In the genomic region with DNA sequence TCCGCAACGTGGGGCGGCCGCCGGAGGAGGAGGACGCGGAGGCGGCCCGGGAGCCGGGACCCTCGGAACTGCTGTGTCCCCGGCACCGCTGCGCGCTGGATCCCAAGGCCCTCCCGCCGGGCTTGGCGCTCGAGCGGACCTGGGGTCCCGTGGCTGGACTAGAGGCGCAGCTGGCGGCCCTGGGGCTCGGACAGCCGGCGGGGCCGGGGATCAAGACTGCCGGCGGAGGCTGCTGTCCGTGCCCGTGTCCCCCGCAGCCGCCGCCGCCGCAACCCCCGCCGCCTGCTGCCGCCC, we compare ENCODE assay signal across 8 mouse cellular contexts. TPM values are rescaled to one million over a fixed set of nuclear protein-coding genes. Genes with fewer than 3 reads are reported as not detected.
DNase-seq lines count a peak whose midpoint lies in the region; ATAC-seq lines count a peak whose summit lies in the region.

No protein-coding gene starts in this region.

- under 1% methylated on average over 24 of the region's 39 CpGs for WGBS in limb, embryonic 11.5 days
- 0% methylated on average over 37 of the region's 39 CpGs for WGBS in midbrain, embryonic 15.5 days

- ATAC-seq in limb, embryonic 11.5 days (ENCODE audit: insufficient number of reproducible peaks, low FRiP score, low TSS enrichment, low read depth) = 0 out of 2 replicates have a peak, but pooled peaks have one; percentile 2
- peak; percentile 65; the same call in 1 of the 2 replicates for ATAC-seq in midbrain, embryonic 15.5 days (replicated peaks)

- H3K4me2 ChIP-seq in limb, embryonic 11.5 days (ENCODE audit: low read depth, severe bottlenecking) = peak overlapping the region; percentile 93
- peak overlapping the region; percentile 94 for H3K4me2 ChIP-seq in midbrain, embryonic 15.5 days

- H3K4me3 ChIP-seq in limb, embryonic 11.5 days (ENCODE audit: low read depth, low read length) = peak overlapping the region; percentile 64
- peak overlapping the region; percentile 95 for H3K4me3 ChIP-seq in midbrain, embryonic 15.5 days

- DNase-seq in adrenal gland, postnatal 10 days = peak; percentile 59
- no peak for DNase-seq in adrenal gland, adult 2 months
- DNase-seq in retina, postnatal 1 day = peak; percentile 54
- DNase-seq in retina, embryonic 14.5 days (ENCODE audit: low spot score) = no peak
- DNase-seq in gastrocnemius, postnatal 14 days = peak; percentile 53
- no peak for DNase-seq in limb, embryonic 11.5 days (ENCODE audit: low spot score)
- no peak for DNase-seq in frontal cortex, postnatal 36 days (ENCODE audit: low spot score in 2 of 2)

- H3K9me3 ChIP-seq in limb, embryonic 11.5 days (ENCODE audit: control insufficient read depth, low read length) = no peaks in the 10 kb centered on the region
- H3K9me3 ChIP-seq in midbrain, embryonic 15.5 days = no peaks in the 10 kb centered on the region

- H3K4me1 ChIP-seq in limb, embryonic 11.5 days (ENCODE audit: control insufficient read depth, insufficient read depth, low read length) = peaks cover 14% of the 10 kb centered on the region
- H3K4me1 ChIP-seq in midbrain, embryonic 15.5 days = peaks cover 29% of the 10 kb centered on the region

- intact Hi-C loops in gastrocnemius, postnatal 14 days (cut with DNase I; ENCODE audit: low total_unique reads) = loop anchor here (5.0 kb wide), 1 partner anchor 105 kb away; no protein-coding TSS in a partner anchor

- H3K9ac ChIP-seq in limb, embryonic 11.5 days (ENCODE audit: low read length) = peak overlapping the region; percentile 93
- peak overlapping the region; percentile 97 for H3K9ac ChIP-seq in midbrain, embryonic 15.5 days

- no peaks in the 10 kb centered on the region for H3K27me3 ChIP-seq in limb, embryonic 11.5 days (ENCODE audit: control insufficient read depth, insufficient read depth, low read length)
- no peaks in the 10 kb centered on the region for H3K27me3 ChIP-seq in midbrain, embryonic 15.5 days (replicated peaks)

- 0 out of 2 replicates have a peak overlapping the region, but pooled peaks have one; percentile 37 for H3K27ac ChIP-seq in limb, embryonic 11.5 days (replicated peaks; ENCODE audit: low read depth, low read length)
- H3K27ac ChIP-seq in midbrain, embryonic 15.5 days = peak overlapping the region; percentile 87

- H3K36me3 ChIP-seq in limb, embryonic 11.5 days (ENCODE audit: control insufficient read depth, insufficient read depth, low read length) = no peaks in the 10 kb centered on the region
- H3K36me3 ChIP-seq in midbrain, embryonic 15.5 days (replicated peaks) = no peaks in the 10 kb centered on the region

RNA-seq across cellular contexts. Expression of a gene that starts 0.2 kb away (rescaled TPM):
- 10 to 100 TPM; 16.9 to 20.1 TPM for total RNA-seq in adrenal gland, postnatal 10 days (2021)
- 10 to 100 TPM; 20.3 to 20.8 TPM for total RNA-seq in adrenal gland, adult 2 months (2021)
- 9.9 and 10.3 TPM in 2 replicates for polyA plus RNA-seq in adrenal gland, adult 2 months (2012; rRNA removed)
- 10 to 100 TPM; 32.4 to 36.2 TPM for total RNA-seq in gastrocnemius, postnatal 14 days (2021)
- polyA plus RNA-seq in limb, embryonic 11.5 days (2014; fragmentation: Nextera tagmentation; extraction: Ambion mirVana) = 2.1 and 2.2 TPM in 2 replicates
- polyA plus RNA-seq in midbrain, embryonic 15.5 days (2015; fragmentation: Nextera tagmentation; extraction: Ambion mirVana) = 10.6 and 10.8 TPM in 2 replicates

RNA-seq across cellular contexts. Expression of a gene that starts 10.7 kb away (rescaled TPM):
- 1 to 10 TPM; 3.0 to 3.4 TPM for total RNA-seq in adrenal gland, postnatal 10 days (2021)
- 1 to 10 TPM; 1.2 TPM for total RNA-seq in adrenal gland, adult 2 months (2021)
- 0.99 and 1.2 TPM in 2 replicates for polyA plus RNA-seq in adrenal gland, adult 2 months (2012; rRNA removed)
- total RNA-seq in gastrocnemius, postnatal 14 days (2021) = under 1 TPM in 1 of 2 experiments, not detected in 1; 0.27 TPM
- polyA plus RNA-seq in limb, embryonic 11.5 days (2014; fragmentation: Nextera tagmentation; extraction: Ambion mirVana) = 0.04 and 0.07 TPM in 2 replicates
- polyA plus RNA-seq in midbrain, embryonic 15.5 days (2015; fragmentation: Nextera tagmentation; extraction: Ambion mirVana) = 0.70 and 0.98 TPM in 2 replicates

RNA-seq across cellular contexts. Expression of a gene that starts 47.1 kb away (rescaled TPM):
- 10 to 100 TPM; 40.1 to 52.8 TPM for total RNA-seq in adrenal gland, postnatal 10 days (2021)
- total RNA-seq in adrenal gland, adult 2 months (2021) = 10 to 100 TPM; 34.7 to 41.3 TPM
- polyA plus RNA-seq in adrenal gland, adult 2 months (2012; rRNA removed) = 9.5 and 10.9 TPM in 2 replicates
- total RNA-seq in gastrocnemius, postnatal 14 days (2021) = 10 to 100 TPM; 32.0 to 36.0 TPM
- polyA plus RNA-seq in limb, embryonic 11.5 days (2014; fragmentation: Nextera tagmentation; extraction: Ambion mirVana) = 57.2 and 58.2 TPM in 2 replicates
- 33.1 and 38.1 TPM in 2 replicates for polyA plus RNA-seq in midbrain, embryonic 15.5 days (2015; fragmentation: Nextera tagmentation; extraction: Ambion mirVana)

RNA-seq across cellular contexts. Expression of a gene that starts 52.7 kb away (rescaled TPM):
- 10 to 100 TPM; 30.9 to 32.3 TPM for total RNA-seq in adrenal gland, postnatal 10 days (2021)
- total RNA-seq in adrenal gland, adult 2 months (2021) = 10 to 100 TPM; 29.0 to 29.3 TPM
- polyA plus RNA-seq in adrenal gland, adult 2 months (2012; rRNA removed) = 96.3 and 106 TPM in 2 replicates
- total RNA-seq in gastrocnemius, postnatal 14 days (2021) = 10 to 100 TPM; 10.5 to 12.2 TPM
- 3.8 and 4.2 TPM in 2 replicates for polyA plus RNA-seq in limb, embryonic 11.5 days (2014; fragmentation: Nextera tagmentation; extraction: Ambion mirVana)
- polyA plus RNA-seq in midbrain, embryonic 15.5 days (2015; fragmentation: Nextera tagmentation; extraction: Ambion mirVana) = 10.9 and 11.0 TPM in 2 replicates

Comparison
In these comparisons a context has a peak if more than half of its experiments do, and no peak if none do; other contexts are left out.
1. DNase-seq: peak in adrenal gland, postnatal 10 days (single experiment), retina, postnatal 1 day (single experiment) and gastrocnemius, postnatal 14 days (single experiment); none in adrenal gland, adult 2 months (single experiment), retina, embryonic 14.5 days (single experiment), limb, embryonic 11.5 days (single experiment) and frontal cortex, postnatal 36 days (0 of 2).